Mouse (Mus musculus): ENCODE data around the gene Gm17651. TPM values are rescaled to one million over a fixed set of nuclear protein-coding genes. Genes with fewer than 3 reads are reported as not detected.

The Gm17651 gene
- total RNA-seq, 2 experiments from 2014 or later, result not detected

- peak; percentile 51 to 74 for DNase-seq (ENCODE audit: extremely low spot score in 1 of 2, low spot score in 1 of 2)
These were observed 7.0 kb upstream of the Gm17651 start for GRCm38 (mm10) chr3:97681321-97682158.

GRCm38 (mm10) chr3:97680631-97681320 lies 6.3 kb upstream of the Gm17651 start:
- peak; percentile 67 to 83 for DNase-seq (ENCODE audit: extremely low spot score in 1 of 2, low spot score in 1 of 2)

- DNase-seq (ENCODE audit: extremely low spot score in 1 of 2, low spot score in 1 of 2), result no peak
These were observed 3.9 kb upstream of the Gm17651 start for GRCm38 (mm10) chr3:97678416-97678815.

GRCm38 (mm10) chr3:97676126-97676525 lies 1.6 kb upstream of the Gm17651 start:
- DNase-seq (ENCODE audit: extremely low spot score in 1 of 2, low spot score in 1 of 2), result no peak

GRCm38 (mm10) chr3:97667093-97667675 lies 7.3 kb downstream of the Gm17651 start:
- DNase-seq (ENCODE audit: extremely low spot score in 1 of 2, low spot score in 1 of 2), result no peak

- no peak for DNase-seq (ENCODE audit: extremely low spot score in 1 of 2, low spot score in 1 of 2)
These were observed 8.3 kb downstream of the Gm17651 start for GRCm38 (mm10) chr3:97666154-97666553.

- no peak for DNase-seq (ENCODE audit: extremely low spot score in 1 of 2, low spot score in 1 of 2)
These were observed 9.0 kb downstream of the Gm17651 start for GRCm38 (mm10) chr3:97665525-97665924.

GRCm38 (mm10) chr3:97661206-97661605 lies 13.3 kb downstream of the Gm17651 start:
- DNase-seq (ENCODE audit: extremely low spot score in 1 of 2, low spot score in 1 of 2), result no peak

GRCm38 (mm10) chr3:97659746-97660145 lies 14.7 kb downstream of the Gm17651 start:
- DNase-seq (ENCODE audit: extremely low spot score in 1 of 2, low spot score in 1 of 2), result no peak

- DNase-seq (ENCODE audit: extremely low spot score in 1 of 2, low spot score in 1 of 2), result peak in 1 of 2 experiments; percentile 60
These were observed 15.9 kb downstream of the Gm17651 start for GRCm38 (mm10) chr3:97658426-97659193.

GRCm38 (mm10) chr3:97657655-97658411 lies 16.7 kb downstream of the Gm17651 start, which contains the start of gene Prkab2:
Gene Prkab2 (plus strand): TSS chr3:97658193.
- DNase-seq (ENCODE audit: extremely low spot score in 1 of 2, low spot score in 1 of 2), result peak; percentile 97 to 99

- DNase-seq (ENCODE audit: extremely low spot score in 1 of 2, low spot score in 1 of 2), result no peak
These were observed 19.6 kb downstream of the Gm17651 start for GRCm38 (mm10) chr3:97654901-97655300.

GRCm38 (mm10) chr3:97653781-97654180 lies 20.7 kb downstream of the Gm17651 start:
- no peak for DNase-seq (ENCODE audit: extremely low spot score in 1 of 2, low spot score in 1 of 2)

GRCm38 (mm10) chr3:97651604-97652003 lies 22.9 kb downstream of the Gm17651 start:
- no peak for DNase-seq (ENCODE audit: extremely low spot score in 1 of 2, low spot score in 1 of 2)

- DNase-seq (ENCODE audit: extremely low spot score in 1 of 2, low spot score in 1 of 2), result no peak
These were observed 25.0 kb downstream of the Gm17651 start for GRCm38 (mm10) chr3:97649469-97649868.

GRCm38 (mm10) chr3:97649022-97649421 lies 25.5 kb downstream of the Gm17651 start:
- DNase-seq (ENCODE audit: extremely low spot score in 1 of 2, low spot score in 1 of 2), result no peak

- no peak for DNase-seq (ENCODE audit: extremely low spot score in 1 of 2, low spot score in 1 of 2)
These were observed 26.0 kb downstream of the Gm17651 start for GRCm38 (mm10) chr3:97648518-97648917.

- no peak for DNase-seq (ENCODE audit: extremely low spot score in 1 of 2, low spot score in 1 of 2)
These were observed 32.5 kb downstream of the Gm17651 start for GRCm38 (mm10) chr3:97642001-97642400.

GRCm38 (mm10) chr3:97641396-97641795 lies 33.1 kb downstream of the Gm17651 start:
- DNase-seq (ENCODE audit: extremely low spot score in 1 of 2, low spot score in 1 of 2), result no peak

- DNase-seq (ENCODE audit: extremely low spot score in 1 of 2, low spot score in 1 of 2), result no peak
These were observed 40.2 kb downstream of the Gm17651 start for GRCm38 (mm10) chr3:97634288-97634761.
